Mouse (Mus musculus): ENCODE measurements around the gene Glod4. TPM values are rescaled to one million over a fixed set of nuclear protein-coding genes. Genes with fewer than 3 reads are reported as not detected.

Gene Glod4
- polyA plus RNA-seq, 1 experiment from 2014 or later = 155 TPM

- no peak for ATAC-seq (ENCODE audit: low FRiP score, low TSS enrichment)
- no peak overlapping the region for H3K27ac ChIP-seq (ENCODE audit: low read depth, low read length)
Measured at GRCm38 (mm10) chr11:76125386-76125785, 118.1 kb downstream of the Glod4 start.

GRCm38 (mm10) chr11:76123517-76123916, 120.0 kb downstream of the Glod4 start:
- 0 out of 2 replicates have a peak, but pooled peaks cover 3% of the 10 kb centered on the region for H3K4me1 ChIP-seq (ENCODE audit: control insufficient read depth, insufficient read depth, low read length)
- no peaks in the 10 kb centered on the region for H3K9me3 ChIP-seq (ENCODE audit: control insufficient read depth, low read length)
- H3K4me2 ChIP-seq (replicated peaks; ENCODE audit: low read depth, low read length) = no peak overlapping the region
- no peak overlapping the region for H3K27ac ChIP-seq (ENCODE audit: low read depth, low read length)
- no peak for ATAC-seq (ENCODE audit: low FRiP score, low TSS enrichment)
- no peak overlapping the region for H3K4me3 ChIP-seq (ENCODE audit: low read length)
- H3K27me3 ChIP-seq (ENCODE audit: control insufficient read depth, insufficient read depth, low read length) = no peaks in the 10 kb centered on the region
- 92% methylated on average over 1 of the region's 1 CpGs for WGBS
- peaks cover 11% of the 10 kb centered on the region; the same call in 1 of the 2 replicates for H3K36me3 ChIP-seq (ENCODE audit: control insufficient read depth, insufficient read depth, low read length)
- no peak overlapping the region for H3K9ac ChIP-seq (ENCODE audit: low read depth, low read length)

More at GRCm38 (mm10) chr11:76125386-76125785, 118.1 kb downstream of the Glod4 start:
- Histone ChIP-seq H3K36me3 (ENCODE audit: control insufficient read depth, insufficient read depth, low read length) (peaks cover 7% of the 10 kb centered on the region; the same call in 1 of the 2 replicates), H3K4me1 (ENCODE audit: control insufficient read depth, insufficient read depth, low read length) (0 out of 2 replicates have a peak, but pooled peaks cover 3% of the 10 kb centered on the region), H3K27me3 (ENCODE audit: control insufficient read depth, insufficient read depth, low read length) (no peaks in the 10 kb centered on the region), H3K9me3 (ENCODE audit: control insufficient read depth, low read length) (no peaks in the 10 kb centered on the region), H3K4me2 (replicated peaks; ENCODE audit: low read depth, low read length) (no peak overlapping the region), H3K9ac (ENCODE audit: low read depth, low read length) (no peak overlapping the region), H3K4me3 (ENCODE audit: low read length) (no peak overlapping the region)
- 50% methylated on average over 8 of the region's 8 CpGs for WGBS

- H3K9me3 ChIP-seq (ENCODE audit: control insufficient read depth, low read length) = no peaks in the 10 kb centered on the region
- 73% methylated on average over 2 of the region's 2 CpGs for WGBS
- no peak overlapping the region for H3K27ac ChIP-seq (ENCODE audit: low read depth, low read length)
- no peaks in the 10 kb centered on the region for H3K27me3 ChIP-seq (ENCODE audit: control insufficient read depth, insufficient read depth, low read length)
- H3K9ac ChIP-seq (ENCODE audit: low read depth, low read length) = no peak overlapping the region
- peaks cover 13% of the 10 kb centered on the region; the same call in 1 of the 2 replicates for H3K36me3 ChIP-seq (ENCODE audit: control insufficient read depth, insufficient read depth, low read length)
- H3K4me2 ChIP-seq (replicated peaks; ENCODE audit: low read depth, low read length) = no peak overlapping the region
- 0 out of 2 replicates have a peak, but pooled peaks cover 3% of the 10 kb centered on the region for H3K4me1 ChIP-seq (ENCODE audit: control insufficient read depth, insufficient read depth, low read length)
- no peak for ATAC-seq (ENCODE audit: low FRiP score, low TSS enrichment)
- H3K4me3 ChIP-seq (ENCODE audit: low read length) = no peak overlapping the region
Measured at GRCm38 (mm10) chr11:76122571-76122970, 121.0 kb downstream of the Glod4 start.

GRCm38 (mm10) chr11:76121086-76121485, 122.4 kb downstream of the Glod4 start:
- WGBS = 85% methylated on average over 4 of the region's 4 CpGs
- H3K4me2 ChIP-seq (replicated peaks; ENCODE audit: low read depth, low read length) = no peak overlapping the region
- H3K36me3 ChIP-seq (ENCODE audit: control insufficient read depth, insufficient read depth, low read length) = peaks cover 25% of the 10 kb centered on the region
- 0 out of 2 replicates have a peak, but pooled peaks cover 3% of the 10 kb centered on the region for H3K4me1 ChIP-seq (ENCODE audit: control insufficient read depth, insufficient read depth, low read length)
- H3K9ac ChIP-seq (ENCODE audit: low read depth, low read length) = no peak overlapping the region
- ATAC-seq (ENCODE audit: low FRiP score, low TSS enrichment) = no peak
- H3K4me3 ChIP-seq (ENCODE audit: low read length) = no peak overlapping the region
- H3K9me3 ChIP-seq (ENCODE audit: control insufficient read depth, low read length) = no peaks in the 10 kb centered on the region
- H3K27me3 ChIP-seq (ENCODE audit: control insufficient read depth, insufficient read depth, low read length) = no peaks in the 10 kb centered on the region
- no peak overlapping the region for H3K27ac ChIP-seq (ENCODE audit: low read depth, low read length)

- Histone ChIP-seq H3K36me3 (ENCODE audit: control insufficient read depth, insufficient read depth, low read length) (peaks cover 25% of the 10 kb centered on the region), H3K4me3 (ENCODE audit: low read length) (no peak overlapping the region), H3K4me1 (ENCODE audit: control insufficient read depth, insufficient read depth, low read length) (0 out of 2 replicates have a peak, but pooled peaks cover under 1% of the 10 kb centered on the region), H3K27ac (ENCODE audit: low read depth, low read length) (peak overlapping the region; percentile 31; the same call in 1 of the 2 replicates), H3K9ac (ENCODE audit: low read depth, low read length) (no peak overlapping the region), H3K27me3 (ENCODE audit: control insufficient read depth, insufficient read depth, low read length) (no peaks in the 10 kb centered on the region), H3K4me2 (replicated peaks; ENCODE audit: low read depth, low read length) (no peak overlapping the region), H3K9me3 (ENCODE audit: control insufficient read depth, low read length) (no peaks in the 10 kb centered on the region)
- ATAC-seq (ENCODE audit: low FRiP score, low TSS enrichment) = no peak
- WGBS = 58% methylated on average over 10 of the region's 10 CpGs
Measured at GRCm38 (mm10) chr11:76120407-76120901, 123.1 kb downstream of the Glod4 start.

GRCm38 (mm10) chr11:76110416-76110815, 133.1 kb downstream of the Glod4 start:
- 86% methylated on average over 3 of the region's 3 CpGs for WGBS
- peaks cover 13% of the 10 kb centered on the region; the same call in 1 of the 2 replicates for H3K36me3 ChIP-seq (ENCODE audit: control insufficient read depth, insufficient read depth, low read length)
- no peak overlapping the region for H3K4me2 ChIP-seq (replicated peaks; ENCODE audit: low read depth, low read length)
- no peaks in the 10 kb centered on the region for H3K9me3 ChIP-seq (ENCODE audit: control insufficient read depth, low read length)
- ATAC-seq (ENCODE audit: low FRiP score, low TSS enrichment) = no peak
- no peaks in the 10 kb centered on the region for H3K4me1 ChIP-seq (ENCODE audit: control insufficient read depth, insufficient read depth, low read length)
- no peak overlapping the region for H3K9ac ChIP-seq (ENCODE audit: low read depth, low read length)
- no peak overlapping the region for H3K27ac ChIP-seq (ENCODE audit: low read depth, low read length)
- H3K27me3 ChIP-seq (ENCODE audit: control insufficient read depth, insufficient read depth, low read length) = no peaks in the 10 kb centered on the region
- H3K4me3 ChIP-seq (ENCODE audit: low read length) = no peak overlapping the region

GRCm38 (mm10) chr11:76106551-76107496, 136.7 kb downstream of the Glod4 start:
- ATAC-seq (ENCODE audit: low FRiP score, low TSS enrichment) = no peak

GRCm38 (mm10) chr11:76101154-76101553, 142.4 kb downstream of the Glod4 start:
- Histone ChIP-seq H3K4me2 (replicated peaks; ENCODE audit: low read depth, low read length) (no peak overlapping the region), H3K4me1 (ENCODE audit: control insufficient read depth, insufficient read depth, low read length) (peaks cover 30% of the 10 kb centered on the region), H3K27me3 (ENCODE audit: control insufficient read depth, insufficient read depth, low read length) (no peaks in the 10 kb centered on the region), H3K27ac (ENCODE audit: low read depth, low read length) (no peak overlapping the region), H3K36me3 (ENCODE audit: control insufficient read depth, insufficient read depth, low read length) (no peaks in the 10 kb centered on the region), H3K9me3 (ENCODE audit: control insufficient read depth, low read length) (no peaks in the 10 kb centered on the region), H3K4me3 (ENCODE audit: low read length) (no peak overlapping the region), H3K9ac (ENCODE audit: low read depth, low read length) (no peak overlapping the region)
- no peak for ATAC-seq (ENCODE audit: low FRiP score, low TSS enrichment)

More at GRCm38 (mm10) chr11:76106551-76107496, 136.7 kb downstream of the Glod4 start:
- no peak overlapping the region for H3K4me2 ChIP-seq (replicated peaks; ENCODE audit: low read depth, low read length)
- H3K27ac ChIP-seq (ENCODE audit: low read depth, low read length) = no peak overlapping the region
- H3K4me1 ChIP-seq (ENCODE audit: control insufficient read depth, insufficient read depth, low read length) = no peaks in the 10 kb centered on the region; the same call in 1 of the 2 replicates
- no peak overlapping the region for H3K4me3 ChIP-seq (ENCODE audit: low read length)
- H3K9ac ChIP-seq (ENCODE audit: low read depth, low read length) = no peak overlapping the region
- no peaks in the 10 kb centered on the region for H3K9me3 ChIP-seq (ENCODE audit: control insufficient read depth, low read length)
- 88% methylated on average over 11 of the region's 11 CpGs for WGBS
- no peaks in the 10 kb centered on the region for H3K36me3 ChIP-seq (ENCODE audit: control insufficient read depth, insufficient read depth, low read length)
- H3K27me3 ChIP-seq (ENCODE audit: control insufficient read depth, insufficient read depth, low read length) = no peaks in the 10 kb centered on the region

Data from kidney, embryonic 14.5 days (tissue).